In the genomic region with DNA sequence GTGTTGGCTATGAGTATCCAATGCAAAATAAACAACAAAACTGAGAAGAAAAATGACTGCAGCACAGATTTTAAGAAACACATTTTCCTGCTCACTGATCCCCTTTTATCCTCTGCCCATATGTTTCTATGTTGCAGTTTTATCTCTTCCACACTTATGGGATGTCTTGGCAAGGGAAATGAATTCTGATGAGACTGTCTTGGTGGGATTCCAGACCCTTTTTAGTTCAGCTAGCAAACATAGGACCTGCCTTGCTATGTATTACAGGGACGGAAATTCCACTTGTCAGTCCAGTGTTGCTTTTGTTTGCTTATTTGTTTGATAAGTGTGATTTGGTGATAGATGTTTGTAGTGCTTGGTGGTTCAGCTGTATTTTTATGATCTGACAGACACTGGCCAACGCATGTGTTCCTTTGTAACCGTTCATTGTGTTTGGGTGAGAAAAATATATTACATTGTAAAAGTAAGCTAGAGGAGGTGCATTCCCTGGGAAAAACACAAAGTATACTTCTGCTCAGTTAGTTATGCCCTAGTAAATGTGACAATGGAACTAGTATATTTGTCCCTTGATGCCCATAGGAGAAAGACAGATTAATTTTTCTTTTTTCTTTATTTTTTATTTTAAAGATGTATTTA, we compare ENCODE assay signal across 16 mouse cellular contexts.
DNase-seq lines count a peak whose midpoint lies in the region; ATAC-seq and TF ChIP-seq lines count a peak whose summit lies in the region.
"Had no signal": no experiment of that assay in that cellular context is flagged by ENCODE, and none has a peak within 500 bp of the region (broad histone marks: within the 10 kb centered on the region; RNA-seq: fewer than 3 reads in every experiment).

No protein-coding gene starts in this region.

- no peak overlapping the region for H3K4me2 ChIP-seq in hindbrain, postnatal 0 days (ENCODE audit: low read depth, low read length)
- H3K4me2 ChIP-seq in hindbrain, embryonic 13.5 days = no peak overlapping the region
- no peak overlapping the region for H3K4me2 ChIP-seq in lung, embryonic 16.5 days (ENCODE audit: low read depth, low read length)
- no peak overlapping the region for H3K4me2 ChIP-seq in limb, embryonic 14.5 days (replicated peaks; ENCODE audit: low read depth, low read length, severe bottlenecking)
- H3K4me2 ChIP-seq: heart, embryonic 13.5 days; limb, embryonic 15.5 days had no signal

- no peak for TF ChIP-seq POLR2A in limb, embryonic 14.5 days (IDR thresholded peaks at IDR 0.05; ENCODE audit: borderline replicate concordance, extremely low read depth, insufficient read depth, insufficient read length)

- no peaks in the 10 kb centered on the region for H3K27me3 ChIP-seq in hindbrain, postnatal 0 days (ENCODE audit: insufficient read depth, low read length)
- H3K27me3 ChIP-seq in hindbrain, embryonic 13.5 days = no peaks in the 10 kb centered on the region
- no peaks in the 10 kb centered on the region for H3K27me3 ChIP-seq in lung, embryonic 16.5 days (ENCODE audit: control insufficient read depth, insufficient read depth, low read depth, low read length)
- H3K27me3 ChIP-seq in limb, embryonic 14.5 days (ENCODE audit: control insufficient read depth, insufficient read depth, low read length) = no peaks in the 10 kb centered on the region
- H3K27me3 ChIP-seq: CH12.LX; heart, embryonic 13.5 days; limb, embryonic 15.5 days had no signal

- H3K36me3 ChIP-seq in hindbrain, postnatal 0 days (ENCODE audit: insufficient read depth, low read length) = no peaks in the 10 kb centered on the region
- H3K36me3 ChIP-seq in hindbrain, embryonic 13.5 days = no peaks in the 10 kb centered on the region
- no peaks in the 10 kb centered on the region for H3K36me3 ChIP-seq in lung, embryonic 16.5 days (ENCODE audit: control insufficient read depth, insufficient read depth, low read length)
- no peaks in the 10 kb centered on the region for H3K36me3 ChIP-seq in limb, embryonic 14.5 days (ENCODE audit: control insufficient read depth, insufficient read depth, low read length)
- H3K36me3 ChIP-seq: heart, embryonic 13.5 days; limb, embryonic 15.5 days had no signal

- no peak overlapping the region for H3K9ac ChIP-seq in hindbrain, postnatal 0 days (replicated peaks; ENCODE audit: low read length)
- no peak overlapping the region for H3K9ac ChIP-seq in hindbrain, embryonic 13.5 days
- no peak overlapping the region for H3K9ac ChIP-seq in lung, embryonic 16.5 days (ENCODE audit: low read length)
- no peak overlapping the region for H3K9ac ChIP-seq in limb, embryonic 14.5 days (ENCODE audit: low read depth, low read length, severe bottlenecking)
- H3K9ac ChIP-seq: heart, embryonic 13.5 days; limb, embryonic 15.5 days had no signal

- no peak for ATAC-seq in hindbrain, postnatal 0 days
- ATAC-seq in hindbrain, embryonic 13.5 days (ENCODE audit: low FRiP score) = no peak
- peak; percentile 89 for ATAC-seq in lung, embryonic 16.5 days (ENCODE audit: low read depth)
- no peak for ATAC-seq in limb, embryonic 14.5 days (ENCODE audit: low FRiP score, low read depth)

- DNase-seq in cerebellum, postnatal 10 days = peak; percentile 35 to 62
- no peak for DNase-seq in cerebellum, adult 11 months
- peak; percentile 40 for DNase-seq in hindbrain, postnatal 0 days (ENCODE audit: low spot score)
- DNase-seq in lung, postnatal 36 days = no peak
- DNase-seq in limb, embryonic 14.5 days (ENCODE audit: low spot score) = peak; percentile 56
- no peak for DNase-seq in gastrocnemius, postnatal 4 days (ENCODE audit: low spot score in 2 of 2)
- DNase-seq: cerebellum, adult 2 months; gastrocnemius, postnatal 25 days; kidney, adult 18-20 months; lung, adult 18-20 months; thymus, postnatal 14 days had no signal

- H3K27ac ChIP-seq in hindbrain, postnatal 0 days = no peak overlapping the region
- no peak overlapping the region for H3K27ac ChIP-seq in hindbrain, embryonic 13.5 days
- H3K27ac ChIP-seq in lung, embryonic 16.5 days (ENCODE audit: low read length) = no peak overlapping the region
- H3K27ac ChIP-seq in limb, embryonic 14.5 days (replicated peaks; ENCODE audit: low read depth, low read length) = no peak overlapping the region
- H3K27ac ChIP-seq: heart, embryonic 13.5 days; limb, embryonic 15.5 days had no signal

- H3K4me3 ChIP-seq in hindbrain, postnatal 0 days (ENCODE audit: low read length) = no peak overlapping the region
- no peak overlapping the region for H3K4me3 ChIP-seq in hindbrain, embryonic 13.5 days
- H3K4me3 ChIP-seq in lung, embryonic 16.5 days (ENCODE audit: low read length) = no peak overlapping the region
- no peak overlapping the region for H3K4me3 ChIP-seq in limb, embryonic 14.5 days (replicated peaks; ENCODE audit: low read length)
- H3K4me3 ChIP-seq: heart, embryonic 13.5 days; limb, embryonic 15.5 days had no signal

- TF ChIP-seq CTCF in hindbrain, postnatal 0 days (IDR thresholded peaks at IDR 0.05; ENCODE audit: low read depth) = no peak

- 54% methylated on average over 3 of the region's 3 CpGs for WGBS in hindbrain, postnatal 0 days
- 80% methylated on average over 3 of the region's 3 CpGs for WGBS in hindbrain, embryonic 13.5 days
- 38% methylated on average over 3 of the region's 3 CpGs for WGBS in lung, embryonic 16.5 days
- 61% methylated on average over 3 of the region's 3 CpGs for WGBS in limb, embryonic 14.5 days

- no peaks in the 10 kb centered on the region for H3K4me1 ChIP-seq in hindbrain, postnatal 0 days (ENCODE audit: insufficient read depth, low read length)
- H3K4me1 ChIP-seq in hindbrain, embryonic 13.5 days (replicated peaks) = no peaks in the 10 kb centered on the region
- no peaks in the 10 kb centered on the region for H3K4me1 ChIP-seq in lung, embryonic 16.5 days (replicated peaks; ENCODE audit: control insufficient read depth, insufficient read depth, low read length)
- no peaks in the 10 kb centered on the region for H3K4me1 ChIP-seq in limb, embryonic 14.5 days (ENCODE audit: control insufficient read depth, insufficient read depth, low read length)
- H3K4me1 ChIP-seq: heart, embryonic 13.5 days; limb, embryonic 15.5 days had no signal

- no peaks in the 10 kb centered on the region for H3K9me3 ChIP-seq in hindbrain, postnatal 0 days (ENCODE audit: low read length)
- H3K9me3 ChIP-seq in hindbrain, embryonic 13.5 days = no peaks in the 10 kb centered on the region
- no peaks in the 10 kb centered on the region for H3K9me3 ChIP-seq in lung, embryonic 16.5 days (ENCODE audit: control insufficient read depth, low read length)
- H3K9me3 ChIP-seq in limb, embryonic 14.5 days (ENCODE audit: control insufficient read depth, low read length) = no peaks in the 10 kb centered on the region
- H3K9me3 ChIP-seq: heart, embryonic 13.5 days; limb, embryonic 15.5 days had no signal

Comparison
In these comparisons a context has a peak if more than half of its experiments do, and no peak if none do; other contexts are left out.
1. DNase-seq: peak in cerebellum, postnatal 10 days (2 of 2), hindbrain, postnatal 0 days (single experiment) and limb, embryonic 14.5 days (single experiment); none in cerebellum, adult 11 months (single experiment), lung, postnatal 36 days (single experiment) and gastrocnemius, postnatal 4 days (0 of 2).